Mouse (Mus musculus) spleen, postnatal 14 days (tissue): ENCODE measurements around the gene Acsl5.

Experiments used
- DNase-seq, 2 experiments: peaks; one replicate each; pipeline ENCODE4 v3.0.0; 2021 to 2022; ENCODE audit warnings: low spot score in 2 of 2

The Acsl5 gene

GRCm38 (mm10) chr19:55284093-55284492 is 32.4 kb downstream of the Acsl5 start:
- no peak for DNase-seq

GRCm38 (mm10) chr19:55286034-55286433 is 34.3 kb downstream of the Acsl5 start:
- DNase-seq = no peak

GRCm38 (mm10) chr19:55288974-55289373 is 37.2 kb downstream of the Acsl5 start:
- no peak for DNase-seq

- no peak for DNase-seq
Measured at GRCm38 (mm10) chr19:55290621-55291270, 39.0 kb downstream of the Acsl5 start.

- no peak for DNase-seq
Measured at GRCm38 (mm10) chr19:55292210-55292850, 40.6 kb downstream of the Acsl5 start.

GRCm38 (mm10) chr19:55293175-55293574 is 41.4 kb downstream of the Acsl5 start:
- DNase-seq = no peak

- DNase-seq = no peak
Measured at GRCm38 (mm10) chr19:55295075-55295474, 43.3 kb downstream of the Acsl5 start.

GRCm38 (mm10) chr19:55295556-55295955 is 43.8 kb downstream of the Acsl5 start:
- no peak for DNase-seq

- no peak for DNase-seq
Measured at GRCm38 (mm10) chr19:55296301-55296700, 44.6 kb downstream of the Acsl5 start.

- DNase-seq = no peak
Measured at GRCm38 (mm10) chr19:55297489-55297888, 45.8 kb downstream of the Acsl5 start.

- no peak for DNase-seq
Measured at GRCm38 (mm10) chr19:55297961-55298360, 46.2 kb downstream of the Acsl5 start.

- no peak for DNase-seq
Measured at GRCm38 (mm10) chr19:55299378-55299777, 47.6 kb downstream of the Acsl5 start.

- DNase-seq = no peak
Measured at GRCm38 (mm10) chr19:55300525-55300924, 48.8 kb downstream of the Acsl5 start.

- no peak for DNase-seq
Measured at GRCm38 (mm10) chr19:55305024-55305423, 53.3 kb downstream of the Acsl5 start.

- DNase-seq = no peak
Measured at GRCm38 (mm10) chr19:55311874-55312273, 60.1 kb downstream of the Acsl5 start.

- DNase-seq = no peak
Measured at GRCm38 (mm10) chr19:55313649-55314048, 61.9 kb downstream of the Acsl5 start.

GRCm38 (mm10) chr19:55315452-55316108 is 63.8 kb downstream of the Acsl5 start, which contains the start of gene Zdhhc6:
TSS of gene Zdhhc6 (minus strand) at chr19:55316032.
- peak; percentile 73 to 84 for DNase-seq

- peak; percentile 70 to 80 for DNase-seq
Measured at GRCm38 (mm10) chr19:55316109-55316714, 64.5 kb downstream of the Acsl5 start, which contains the start of gene Vti1a. TSS of gene Vti1a (plus strand) at chr19:55316295.

GRCm38 (mm10) chr19:55316901-55317300 is 65.2 kb downstream of the Acsl5 start:
- no peak for DNase-seq

- DNase-seq = no peak
Measured at GRCm38 (mm10) chr19:55319036-55319435, 67.3 kb downstream of the Acsl5 start.

GRCm38 (mm10) chr19:55319521-55319920 is 67.8 kb downstream of the Acsl5 start:
- no peak for DNase-seq

- no peak for DNase-seq
Measured at GRCm38 (mm10) chr19:55322604-55323003, 70.9 kb downstream of the Acsl5 start.
